Mouse (Mus musculus): ENCODE results near the gene Slc25a16.

- TF ChIP-seq CTCF (IDR thresholded peaks at IDR 0.05; ENCODE audit: low read depth) (no peak), EP300 (IDR thresholded peaks at IDR 0.05; ENCODE audit: low read depth) (no peak)
These were observed 14.1 kb upstream of the Slc25a16 start for GRCm38 (mm10) chr10:62906336-62906735.

Data from heart, postnatal 0 days (tissue).